Mouse (Mus musculus) stomach, postnatal 0 days (tissue): Measurements from ENCODE around the gene Polr2g. TPM values are rescaled to one million over a fixed set of nuclear protein-coding genes. Genes with fewer than 3 reads are reported as not detected.

Experiments used
- ATAC-seq: fragments of 200-750 bp; cut with Nextera tagmentation; 2 replicates; pipeline ENCODE4 v1.8.0; 2017; ENCODE audit not compliant: low FRiP score, low TSS enrichment
- DNase-seq: peaks from one replicate; pipeline ENCODE4 v3.0.0-alpha.2; 2016; ENCODE audit warnings: low spot score
- H3K27ac ChIP-seq: fragments of 300-500 bp; sonication (generic); replicated peaks from 2 replicates; pipeline ENCODE4 v1.5.1; 2014; ENCODE audit warnings: mild to moderate bottlenecking, control low read depth
- H3K27me3 ChIP-seq: fragments of 300-500 bp; sonication (generic); 2 replicates; pipeline ENCODE4 v1.6.1; 2014; ENCODE audit warnings: low read length; ENCODE audit not compliant: control insufficient read depth, insufficient read depth
- H3K36me3 ChIP-seq: fragments of 300-500 bp; sonication (generic); 2 replicates; pipeline ENCODE4 v1.6.1; 2014; ENCODE audit warnings: low read length, mixed read lengths; ENCODE audit not compliant: control insufficient read depth, insufficient read depth
- H3K4me1 ChIP-seq: fragments of 300-500 bp; sonication (generic); replicated peaks from 2 replicates; pipeline ENCODE4 v1.6.1; 2014; ENCODE audit warnings: antibody characterized with exemption; ENCODE audit not compliant: control insufficient read depth, insufficient read depth
- H3K4me2 ChIP-seq: fragments of 300-500 bp; sonication (generic); replicated peaks from 2 replicates; pipeline ENCODE4 v1.6.1; 2014; ENCODE audit warnings: low read depth, mild to moderate bottlenecking, control low read depth, moderate library complexity
- H3K4me3 ChIP-seq: fragments of 300-500 bp; sonication (generic); 2 replicates; pipeline ENCODE4 v1.5.1; 2014; ENCODE audit warnings: low read depth, low read length, control low read depth
- H3K9ac ChIP-seq: fragments of 300-500 bp; sonication (generic); 2 replicates; pipeline ENCODE4 v1.6.1; 2014; ENCODE audit warnings: mild to moderate bottlenecking, low read length, control low read depth, mixed read lengths
- H3K9me3 ChIP-seq: fragments of 300-500 bp; sonication (generic); 2 replicates; pipeline ENCODE4 v1.6.1; 2016; ENCODE audit warnings: low read length; ENCODE audit not compliant: control insufficient read depth
- CTCF ChIP-seq: IDR thresholded peaks from 2 replicates; pipeline ENCODE4 v1.5.1; 2016; ENCODE audit warnings: antibody characterized with exemption, low read depth, mild to moderate bottlenecking, moderate library complexity
- EP300 ChIP-seq: optimal IDR thresholded peaks from 2 replicates; pipeline ENCODE3; 2016; ENCODE audit warnings: antibody characterized with exemption
- WGBS: fragments of 180-500 bp; shearing (Covaris S2); extraction: QIAGEN DNeasy Blood & Tissue Kit; methylation state at CpG from one replicate; pipeline ENCODE4 v1.1.7; 2014; 5-methylcytosine and 5-hydroxymethylcytosine counted together
- polyA plus RNA-seq: library from polyadenylated mRNA; unstranded; fragments of >200 nt; fragmentation: Nextera tagmentation; extraction: Ambion mirVana; gene quantifications from 2 replicates; pipeline ENCODE4 v1.2.1, GENCODE M21; 2015

Gene Polr2g
- polyA plus RNA-seq: 103 and 108 TPM in 2 replicates

DNA sequence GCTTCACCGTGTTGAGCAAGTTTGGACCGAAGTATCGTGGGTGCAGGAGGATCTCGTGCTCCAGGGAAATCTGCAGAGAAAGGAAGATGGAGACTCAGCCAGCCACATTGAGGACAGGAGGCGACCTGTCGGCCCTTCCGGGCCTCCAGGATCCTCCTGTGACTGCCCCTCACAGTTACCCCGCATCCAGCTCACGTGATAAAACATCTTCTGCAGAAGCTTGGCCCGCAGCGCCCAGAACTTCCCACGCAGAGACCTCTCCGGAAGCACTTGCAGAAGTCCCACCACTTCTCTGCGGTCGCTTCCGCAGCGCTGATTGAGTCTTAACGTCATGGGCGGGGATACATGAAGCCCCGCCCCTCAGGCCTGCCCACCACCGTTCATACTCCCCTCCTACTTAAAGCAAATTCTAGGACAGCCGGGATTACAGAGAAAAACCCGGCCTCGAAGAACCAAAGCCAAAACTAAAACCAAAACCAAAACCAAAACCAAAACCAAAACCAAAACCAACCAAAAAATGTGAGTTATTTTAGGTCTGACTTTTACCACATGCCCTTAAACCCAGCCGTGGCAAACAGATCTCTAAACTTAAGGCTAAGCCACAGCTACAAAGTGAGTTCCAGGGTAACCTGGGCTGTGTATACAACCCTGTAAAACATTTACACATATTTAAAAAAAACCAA is at the start of gene Polr2g:
Polr2g (minus strand) TSS at position 314 of the 683 bp plus-strand sequence.
- H3K9me3 ChIP-seq: no peaks in the 10 kb centered on the region
- WGBS: 1% methylated on average over 25 of the region's 25 CpGs
- H3K4me3 ChIP-seq: peak within 1 kb of the TSS; percentile 71
- 0 out of 2 replicates have a peak, but pooled peaks cover 3% of the 10 kb centered on the region for H3K4me1 ChIP-seq
- H3K27ac ChIP-seq: peak within 1 kb of the TSS; percentile 83
- TF ChIP-seq CTCF (no peak), EP300 (peak; percentile 12)
- no peaks in the 10 kb centered on the region for H3K27me3 ChIP-seq
- DNase-seq (peak; percentile 90), ATAC-seq (peak; percentile 82)
- H3K4me2 ChIP-seq: peak within 1 kb of the TSS; percentile 60
- H3K9ac ChIP-seq: peak within 1 kb of the TSS; percentile 73
- peaks cover 5% of the 10 kb centered on the region for H3K36me3 ChIP-seq

DNA sequence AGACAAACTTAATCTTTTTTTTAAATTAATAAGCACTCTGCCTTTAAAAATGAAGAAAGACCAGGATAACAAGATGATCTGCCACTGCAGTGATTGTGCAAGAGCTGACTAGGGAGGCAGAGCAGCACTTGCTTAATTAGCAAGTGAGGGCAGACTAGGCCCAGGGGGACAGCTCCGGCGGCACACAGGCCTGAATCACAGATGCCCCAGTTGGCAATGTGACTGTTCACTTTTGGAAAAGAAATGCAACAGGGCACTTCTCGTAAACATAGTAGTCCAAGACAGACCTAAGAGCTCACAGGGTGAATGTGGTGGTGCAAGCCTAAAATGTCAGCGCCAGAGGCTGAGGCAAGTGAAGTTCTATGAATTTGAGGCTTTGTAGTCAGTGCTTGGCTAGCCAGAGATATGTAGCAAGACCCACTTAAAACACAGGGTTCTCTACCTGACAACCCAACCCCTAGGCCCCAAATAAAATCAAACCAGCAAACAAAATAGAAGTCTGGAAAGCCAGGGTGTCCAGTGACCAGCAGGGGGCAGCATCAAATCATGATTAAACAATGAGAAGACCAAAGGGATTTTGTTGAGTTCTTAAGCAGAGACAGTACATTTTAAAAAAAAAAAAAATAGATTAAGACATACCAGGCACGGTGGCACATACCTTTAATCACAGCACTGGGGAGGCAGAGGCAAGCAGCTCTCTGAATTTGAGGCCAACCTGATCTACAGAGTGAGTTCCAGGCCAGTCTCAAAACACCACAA is 46.2 kb upstream of the Polr2g start:
- peak; percentile 75 for DNase-seq
- H3K36me3 ChIP-seq: peaks cover 16% of the 10 kb centered on the region
- H3K4me1 ChIP-seq: no peaks in the 10 kb centered on the region
- 65% methylated on average over 5 of the region's 5 CpGs for WGBS
- TF ChIP-seq CTCF (peak; percentile 85), EP300 (no peak)
- H3K9me3 ChIP-seq: no peaks in the 10 kb centered on the region
- H3K27ac ChIP-seq: no peak overlapping the region
- H3K27me3 ChIP-seq: no peaks in the 10 kb centered on the region
- ATAC-seq: no peak
- no peak overlapping the region for H3K9ac ChIP-seq
- no peak overlapping the region for H3K4me2 ChIP-seq
- H3K4me3 ChIP-seq: no peak overlapping the region

DNA sequence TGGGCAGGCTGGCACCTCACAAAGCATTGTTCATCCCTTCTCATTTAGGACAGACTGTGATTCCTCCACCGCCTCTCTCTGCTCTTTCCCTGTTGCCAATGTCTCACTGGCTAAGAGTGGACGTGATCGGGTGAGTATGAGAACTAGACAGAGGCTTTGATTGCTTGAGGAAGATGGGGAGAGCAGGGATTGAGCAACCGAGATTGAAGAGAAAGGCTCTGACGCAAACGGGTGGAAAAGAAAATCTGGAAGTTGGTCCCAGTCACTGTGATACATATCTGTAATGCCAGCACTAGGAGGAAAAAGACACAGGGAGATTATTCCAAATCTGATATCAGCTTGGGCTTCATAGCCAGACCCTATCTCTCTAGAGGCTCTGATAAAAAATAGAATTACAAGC is 44.6 kb upstream of the Polr2g start:
- no peak overlapping the region for H3K4me2 ChIP-seq
- H3K4me3 ChIP-seq: no peak overlapping the region
- H3K9ac ChIP-seq: no peak overlapping the region
- TF ChIP-seq CTCF (no peak), EP300 (no peak)
- DNase-seq (no peak), ATAC-seq (no peak)
- no peaks in the 10 kb centered on the region for H3K27me3 ChIP-seq
- H3K27ac ChIP-seq: no peak overlapping the region
- no peaks in the 10 kb centered on the region for H3K4me1 ChIP-seq
- H3K9me3 ChIP-seq: no peaks in the 10 kb centered on the region
- 80% methylated on average over 6 of the region's 6 CpGs for WGBS
- H3K36me3 ChIP-seq: peaks cover 16% of the 10 kb centered on the region

DNA sequence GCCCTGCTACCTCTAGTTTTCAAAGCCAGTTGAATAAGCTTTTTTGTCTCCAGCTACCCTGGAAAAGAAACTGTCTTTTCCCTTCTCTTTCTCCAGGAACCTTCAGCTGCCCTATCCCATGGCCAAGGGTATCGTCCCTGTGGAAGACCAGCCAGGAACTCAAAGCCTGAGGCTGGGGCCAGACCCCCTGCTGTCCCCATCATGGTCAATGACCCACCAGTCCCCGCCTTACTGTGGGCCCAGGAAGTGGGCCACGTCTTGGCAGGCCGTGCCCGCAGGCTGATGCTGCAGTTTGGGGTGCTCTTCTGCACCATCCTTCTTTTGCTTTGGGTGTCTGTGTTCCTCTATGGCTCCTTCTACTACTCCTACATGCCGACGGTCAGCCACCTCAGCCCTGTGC is 42.6 kb upstream of the Polr2g start:
- Histone ChIP-seq H3K4me1 (no peaks in the 10 kb centered on the region), H3K4me2 (peak overlapping the region; percentile 71), H3K27me3 (no peaks in the 10 kb centered on the region), H3K4me3 (peak overlapping the region; percentile 52), H3K36me3 (peaks cover 4% of the 10 kb centered on the region; the same call in 1 of the 2 replicates), H3K27ac (no peak overlapping the region), H3K9me3 (no peaks in the 10 kb centered on the region), H3K9ac (0 out of 2 replicates have a peak overlapping the region, but pooled peaks have one; percentile 36)
- DNase-seq: no peak
- 92% methylated on average over 7 of the region's 7 CpGs for WGBS
- no peak for ATAC-seq
- TF ChIP-seq CTCF (no peak), EP300 (no peak)

DNA sequence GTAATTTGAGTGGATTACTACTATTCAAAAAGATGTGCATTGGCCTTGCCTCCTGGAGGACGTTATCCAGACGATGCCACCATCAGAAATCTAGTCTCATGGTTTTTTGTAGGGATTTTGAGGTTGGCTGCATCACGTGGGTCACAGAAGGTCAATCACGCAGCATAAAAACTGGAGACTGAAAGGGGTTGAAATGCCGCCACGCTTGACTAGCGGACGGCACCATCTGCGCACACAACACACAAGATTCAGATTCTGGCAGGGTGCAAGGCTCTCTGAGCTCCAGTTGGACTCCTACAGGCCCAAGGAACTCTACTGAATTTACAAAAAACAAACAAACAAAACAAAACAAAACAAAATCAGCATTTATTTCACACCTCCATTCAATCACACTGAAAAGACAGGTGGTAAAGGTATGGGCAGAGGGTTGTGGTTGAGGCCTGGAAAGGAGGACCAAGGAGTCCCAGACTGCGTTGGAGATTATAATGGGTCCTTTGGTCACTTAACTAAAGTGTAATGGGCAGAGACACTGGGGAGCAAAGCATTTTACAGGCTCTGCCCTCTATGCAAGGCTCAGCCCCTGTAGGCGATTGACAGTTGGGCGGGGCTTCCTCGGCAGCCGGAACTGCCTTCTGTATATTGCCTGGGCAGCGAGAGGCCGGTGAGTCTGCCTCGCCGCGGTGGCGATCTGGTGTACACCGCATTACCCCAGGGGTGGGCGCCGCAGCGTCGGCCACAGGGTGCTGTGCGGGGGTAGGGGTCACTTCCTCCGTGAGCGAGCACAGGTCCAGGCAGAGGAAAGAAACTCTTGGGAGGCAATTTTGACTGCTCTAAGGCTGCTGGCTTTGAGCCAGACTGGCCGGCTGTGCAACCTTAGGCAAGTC is 41.8 kb upstream of the Polr2g start:
- WGBS: 27% methylated on average over 29 of the region's 29 CpGs
- Histone ChIP-seq H3K9ac (peak overlapping the region; percentile 66), H3K4me2 (peak overlapping the region; percentile 71), H3K36me3 (peaks cover 3% of the 10 kb centered on the region; the same call in 1 of the 2 replicates), H3K4me3 (peak overlapping the region; percentile 52), H3K27ac (peak overlapping the region; percentile 56), H3K27me3 (no peaks in the 10 kb centered on the region), H3K9me3 (no peaks in the 10 kb centered on the region), H3K4me1 (no peaks in the 10 kb centered on the region)
- DNase-seq (peak; percentile 88), ATAC-seq (peak; percentile 78)
- TF ChIP-seq EP300 (no peak), CTCF (peak; percentile 26)
